Comparison of ENCODE assay signal across 11 mouse cellular contexts in genomic region chr8:87671209-87671970, GRCm38 (mm10).
DNase-seq lines count a peak whose midpoint lies in the region; ATAC-seq and TF ChIP-seq lines count a peak whose summit lies in the region.
"Had no signal": no experiment of that assay in that cellular context is flagged by ENCODE, and none has a peak within 500 bp of the region (broad histone marks: within the 10 kb centered on the region; RNA-seq: fewer than 3 reads in every experiment).

No protein-coding gene starts in this region.

- intact Hi-C loops in heart, adult 2 months (cut with DNase I): no loop called here

- ATAC-seq in hindbrain, embryonic 11.5 days (ENCODE audit: low FRiP score): no peak
- ATAC-seq in liver, embryonic 11.5 days (replicated peaks; ENCODE audit: low FRiP score): no peak

- peaks cover 63% of the 10 kb centered on the region for H3K36me3 ChIP-seq in hindbrain, embryonic 10.5 days
- no peaks in the 10 kb centered on the region for H3K36me3 ChIP-seq in hindbrain, embryonic 11.5 days (ENCODE audit: control insufficient read depth, insufficient read depth, low read length)
- H3K36me3 ChIP-seq in heart, adult 2 months (ENCODE audit: control insufficient read depth, insufficient read depth, low read length): no peaks in the 10 kb centered on the region
- H3K36me3 ChIP-seq in liver, embryonic 11.5 days (ENCODE audit: control insufficient read depth, insufficient read depth, low read length): no peaks in the 10 kb centered on the region
- H3K36me3 ChIP-seq: lung, embryonic 15.5 days; neural tube, embryonic 12.5 days had no signal

- H3K4me2 ChIP-seq in hindbrain, embryonic 11.5 days (replicated peaks; ENCODE audit: low read depth, low read length): no peak overlapping the region
- no peak overlapping the region for H3K4me2 ChIP-seq in liver, embryonic 11.5 days
- H3K4me2 ChIP-seq: lung, embryonic 15.5 days; neural tube, embryonic 12.5 days had no signal

- no peak overlapping the region for H3K9ac ChIP-seq in hindbrain, embryonic 11.5 days (ENCODE audit: low read depth, low read length)
- H3K9ac ChIP-seq in heart, adult 2 months (ENCODE audit: low read depth, low read length): no peak overlapping the region
- no peak overlapping the region for H3K9ac ChIP-seq in liver, embryonic 11.5 days (ENCODE audit: low read depth, low read length)
- H3K9ac ChIP-seq: lung, embryonic 15.5 days; neural tube, embryonic 12.5 days had no signal

- H3K27me3 ChIP-seq in hindbrain, embryonic 10.5 days (ENCODE audit: insufficient read depth, poor library complexity, severe bottlenecking): no peaks in the 10 kb centered on the region
- H3K27me3 ChIP-seq in hindbrain, embryonic 11.5 days (ENCODE audit: control insufficient read depth, insufficient read depth, low read length): no peaks in the 10 kb centered on the region
- no peaks in the 10 kb centered on the region for H3K27me3 ChIP-seq in heart, adult 2 months (ENCODE audit: control insufficient read depth, insufficient read depth, low read length)
- H3K27me3 ChIP-seq in liver, embryonic 11.5 days (replicated peaks; ENCODE audit: control insufficient read depth, insufficient read depth, low read length): no peaks in the 10 kb centered on the region
- H3K27me3 ChIP-seq: lung, embryonic 15.5 days; neural tube, embryonic 12.5 days had no signal

- H3K9me3 ChIP-seq in hindbrain, embryonic 10.5 days: no peaks in the 10 kb centered on the region
- no peaks in the 10 kb centered on the region for H3K9me3 ChIP-seq in hindbrain, embryonic 11.5 days (ENCODE audit: control insufficient read depth, low read length)
- no peaks in the 10 kb centered on the region for H3K9me3 ChIP-seq in liver, embryonic 11.5 days (ENCODE audit: control insufficient read depth, low read length)
- H3K9me3 ChIP-seq: lung, embryonic 15.5 days; neural tube, embryonic 12.5 days had no signal

- no peak for TF ChIP-seq EP300 in heart, adult 2 months (IDR thresholded peaks at IDR 0.05; ENCODE audit: insufficient read depth, low read depth, low read length)

- peaks cover 34% of the 10 kb centered on the region for H3K4me1 ChIP-seq in hindbrain, embryonic 10.5 days (replicated peaks)
- H3K4me1 ChIP-seq in hindbrain, embryonic 11.5 days (replicated peaks; ENCODE audit: control insufficient read depth, insufficient read depth, low read length): no peaks in the 10 kb centered on the region
- H3K4me1 ChIP-seq in heart, adult 2 months (ENCODE audit: control insufficient read depth, insufficient read depth, low read length): no peaks in the 10 kb centered on the region
- no peaks in the 10 kb centered on the region for H3K4me1 ChIP-seq in liver, embryonic 11.5 days (replicated peaks; ENCODE audit: control insufficient read depth, insufficient read depth, low read length)
- H3K4me1 ChIP-seq: lung, embryonic 15.5 days had no signal

- H3K27ac ChIP-seq in hindbrain, embryonic 10.5 days: peak overlapping the region; percentile 35; the same call in 1 of the 2 replicates
- no peak overlapping the region for H3K27ac ChIP-seq in hindbrain, embryonic 11.5 days (ENCODE audit: low read depth, low read length)
- no peak overlapping the region for H3K27ac ChIP-seq in heart, adult 2 months
- no peak overlapping the region for H3K27ac ChIP-seq in liver, embryonic 11.5 days (ENCODE audit: low read depth, low read length)
- H3K27ac ChIP-seq: lung, embryonic 15.5 days; neural tube, embryonic 12.5 days had no signal

- no peak for TF ChIP-seq CTCF in heart, adult 2 months (IDR thresholded peaks at IDR 0.05)

- TF ChIP-seq POLR2A in heart, adult 2 months (IDR thresholded peaks at IDR 0.05; ENCODE audit: insufficient read depth, low read depth, low read length): no peak

- H3K4me3 ChIP-seq in hindbrain, embryonic 10.5 days: no peak overlapping the region
- no peak overlapping the region for H3K4me3 ChIP-seq in hindbrain, embryonic 11.5 days (ENCODE audit: low read depth, low read length)
- H3K4me3 ChIP-seq in heart, adult 2 months: no peak overlapping the region
- no peak overlapping the region for H3K4me3 ChIP-seq in liver, embryonic 11.5 days (ENCODE audit: low read depth, low read length)
- H3K4me3 ChIP-seq: left cerebral cortex, adult 2 months; lung, embryonic 15.5 days; neural tube, embryonic 12.5 days had no signal

- no peaks in the 10 kb centered on the region for H3K79me2 ChIP-seq in heart, adult 2 months (replicated peaks; ENCODE audit: control insufficient read depth, insufficient read depth, low read length)

- no peak for DNase-seq in hindbrain, embryonic 10.5 days (ENCODE audit: low spot score)
- DNase-seq in hindbrain, embryonic 11.5 days (ENCODE audit: low spot score): no peak
- DNase-seq in right cerebral cortex, adult 18-20 months: peak; percentile 33
- no peak for DNase-seq in right cerebral cortex, postnatal 25 days
- peak; percentile 74 to 84 for DNase-seq in cerebellum, postnatal 36 days
- no peak for DNase-seq in heart, adult 2 months
- no peak for DNase-seq in liver, embryonic 11.5 days (ENCODE audit: low spot score)
- DNase-seq: kidney, adult 9 months had no signal

- WGBS in hindbrain, embryonic 10.5 days: 84% methylated on average over 13 of the region's 13 CpGs
- 82% methylated on average over 13 of the region's 13 CpGs for WGBS in hindbrain, embryonic 11.5 days
- 81% methylated on average over 13 of the region's 13 CpGs for WGBS in heart, adult 2 months
- WGBS in liver, embryonic 11.5 days: 78% methylated on average over 13 of the region's 13 CpGs

Comparison
In these comparisons a context has a peak if more than half of its experiments do, and no peak if none do; other contexts are left out.
1. DNase-seq: peak in right cerebral cortex, adult 18-20 months (single experiment) and cerebellum, postnatal 36 days (2 of 2); none in hindbrain, embryonic 10.5 days (single experiment), hindbrain, embryonic 11.5 days (single experiment), right cerebral cortex, postnatal 25 days (single experiment), heart, adult 2 months (0 of 2) and liver, embryonic 11.5 days (single experiment).